In the genomic region with DNA sequence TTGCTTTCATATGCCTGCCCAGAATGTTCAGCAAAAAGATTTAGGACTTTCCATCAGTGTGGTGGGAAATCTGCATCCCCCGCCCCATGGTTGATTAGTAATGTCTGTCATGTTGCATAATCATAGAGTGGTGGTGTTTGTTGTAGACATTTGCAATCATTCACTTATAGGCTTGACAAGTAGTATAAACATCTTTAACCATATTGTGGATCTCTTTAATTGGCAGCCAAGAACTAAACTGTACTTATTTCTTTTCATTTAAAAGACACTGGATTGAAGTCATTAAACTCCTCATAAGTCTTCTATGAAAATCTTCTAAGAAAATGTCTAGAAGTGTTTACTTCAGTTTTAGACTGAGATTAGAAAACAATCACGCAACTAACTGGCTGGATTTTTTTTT, we compare ENCODE assay signal across 24 mouse cellular contexts.
DNase-seq lines count a peak whose midpoint lies in the region; ATAC-seq and TF ChIP-seq lines count a peak whose summit lies in the region.
"Had no signal": no experiment of that assay in that cellular context is flagged by ENCODE, and none has a peak within 500 bp of the region (broad histone marks: within the 10 kb centered on the region; RNA-seq: fewer than 3 reads in every experiment).

No protein-coding gene starts in this region.

- H3K27ac ChIP-seq in embryonic facial prominence, embryonic 14.5 days (replicated peaks; ENCODE audit: low read depth, low read length): no peak overlapping the region
- H3K27ac ChIP-seq in embryonic facial prominence, embryonic 10.5 days (replicated peaks): no peak overlapping the region
- no peak overlapping the region for H3K27ac ChIP-seq in lung, embryonic 14.5 days (ENCODE audit: low read depth)
- H3K27ac ChIP-seq in lung, embryonic 16.5 days (ENCODE audit: low read length): no peak overlapping the region
- H3K27ac ChIP-seq: embryonic facial prominence, embryonic 13.5 days; forebrain, embryonic 13.5 days; forebrain, embryonic 15.5 days had no signal

- no peak overlapping the region for H3K4me3 ChIP-seq in embryonic facial prominence, embryonic 14.5 days (ENCODE audit: low read depth, low read length)
- H3K4me3 ChIP-seq in embryonic facial prominence, embryonic 10.5 days: no peak overlapping the region
- H3K4me3 ChIP-seq in lung, embryonic 14.5 days (ENCODE audit: low read depth, low read length): no peak overlapping the region
- H3K4me3 ChIP-seq in lung, adult 2 months (replicated peaks; ENCODE audit: extremely low read depth, low read depth, low read length): no peak overlapping the region
- no peak overlapping the region for H3K4me3 ChIP-seq in lung, embryonic 16.5 days (ENCODE audit: low read length)
- H3K4me3 ChIP-seq: embryonic facial prominence, embryonic 13.5 days; forebrain, embryonic 13.5 days; forebrain, embryonic 15.5 days had no signal

- no peaks in the 10 kb centered on the region for H3K9me3 ChIP-seq in embryonic facial prominence, embryonic 14.5 days (ENCODE audit: control insufficient read depth, low read length)
- no peaks in the 10 kb centered on the region for H3K9me3 ChIP-seq in embryonic facial prominence, embryonic 10.5 days
- no peaks in the 10 kb centered on the region for H3K9me3 ChIP-seq in lung, embryonic 14.5 days (ENCODE audit: low read depth, low read length)
- H3K9me3 ChIP-seq in lung, embryonic 16.5 days (ENCODE audit: control insufficient read depth, low read length): no peaks in the 10 kb centered on the region
- H3K9me3 ChIP-seq: embryonic facial prominence, embryonic 13.5 days; forebrain, embryonic 13.5 days; forebrain, embryonic 15.5 days had no signal

- no peak overlapping the region for H3K9ac ChIP-seq in embryonic facial prominence, embryonic 14.5 days (ENCODE audit: low read depth, low read length)
- H3K9ac ChIP-seq in lung, embryonic 14.5 days: no peak overlapping the region
- no peak overlapping the region for H3K9ac ChIP-seq in lung, embryonic 16.5 days (ENCODE audit: low read length)
- H3K9ac ChIP-seq: embryonic facial prominence, embryonic 13.5 days; forebrain, embryonic 13.5 days; forebrain, embryonic 15.5 days; forebrain, postnatal 0 days had no signal

- no peaks in the 10 kb centered on the region for H3K4me1 ChIP-seq in embryonic facial prominence, embryonic 14.5 days (ENCODE audit: control insufficient read depth, insufficient read depth, low read length)
- no peaks in the 10 kb centered on the region for H3K4me1 ChIP-seq in embryonic facial prominence, embryonic 10.5 days
- no peaks in the 10 kb centered on the region; the same call in 1 of the 2 replicates for H3K4me1 ChIP-seq in lung, embryonic 14.5 days (ENCODE audit: insufficient read depth)
- no peaks in the 10 kb centered on the region for H3K4me1 ChIP-seq in lung, adult 2 months (ENCODE audit: control insufficient read depth, insufficient read depth, low read length)
- H3K4me1 ChIP-seq in lung, embryonic 16.5 days (replicated peaks; ENCODE audit: control insufficient read depth, insufficient read depth, low read length): peaks cover 4% of the 10 kb centered on the region
- H3K4me1 ChIP-seq: embryonic facial prominence, embryonic 13.5 days; forebrain, embryonic 13.5 days; forebrain, embryonic 15.5 days had no signal

- no peak overlapping the region for H3K4me2 ChIP-seq in embryonic facial prominence, embryonic 14.5 days (ENCODE audit: low read depth, low read length)
- H3K4me2 ChIP-seq in lung, embryonic 14.5 days: no peak overlapping the region
- H3K4me2 ChIP-seq in lung, embryonic 16.5 days (ENCODE audit: low read depth, low read length): no peak overlapping the region
- H3K4me2 ChIP-seq: embryonic facial prominence, embryonic 13.5 days; forebrain, embryonic 13.5 days; forebrain, embryonic 15.5 days had no signal

- TF ChIP-seq CTCF in lung, embryonic 14.5 days (IDR thresholded peaks at IDR 0.05; ENCODE audit: low read depth): no peak
- TF ChIP-seq CTCF in lung, adult 2 months (IDR thresholded peaks at IDR 0.05; ENCODE audit: insufficient read depth, low read length): no peak

- no peaks in the 10 kb centered on the region for H3K36me3 ChIP-seq in embryonic facial prominence, embryonic 14.5 days (ENCODE audit: control insufficient read depth, insufficient read depth, low read length)
- H3K36me3 ChIP-seq in embryonic facial prominence, embryonic 10.5 days (replicated peaks): no peaks in the 10 kb centered on the region
- H3K36me3 ChIP-seq in lung, embryonic 14.5 days (ENCODE audit: insufficient read depth): no peaks in the 10 kb centered on the region
- no peaks in the 10 kb centered on the region for H3K36me3 ChIP-seq in lung, embryonic 16.5 days (ENCODE audit: control insufficient read depth, insufficient read depth, low read length)
- H3K36me3 ChIP-seq: embryonic facial prominence, embryonic 13.5 days; forebrain, embryonic 15.5 days; G1E had no signal

- H3K27me3 ChIP-seq in embryonic facial prominence, embryonic 14.5 days (replicated peaks; ENCODE audit: control insufficient read depth, insufficient read depth, low read length): no peaks in the 10 kb centered on the region
- no peaks in the 10 kb centered on the region for H3K27me3 ChIP-seq in embryonic facial prominence, embryonic 10.5 days (replicated peaks; ENCODE audit: low read depth, poor library complexity, severe bottlenecking)
- no peaks in the 10 kb centered on the region for H3K27me3 ChIP-seq in lung, embryonic 14.5 days (ENCODE audit: insufficient read depth, low read length)
- no peaks in the 10 kb centered on the region for H3K27me3 ChIP-seq in lung, embryonic 16.5 days (ENCODE audit: control insufficient read depth, insufficient read depth, low read depth, low read length)
- H3K27me3 ChIP-seq: CH12.LX; embryonic facial prominence, embryonic 13.5 days; forebrain, embryonic 13.5 days; forebrain, embryonic 15.5 days; Patski had no signal

- TF ChIP-seq POLR2A in lung, adult 2 months (IDR thresholded peaks at IDR 0.05; ENCODE audit: borderline replicate concordance, extremely low read depth, low read depth, low read length): no peak

- peak; percentile 6 for DNase-seq in embryonic facial prominence, embryonic 14.5 days (ENCODE audit: low spot score)
- DNase-seq in embryonic facial prominence, embryonic 10.5 days (ENCODE audit: low spot score): no peak
- DNase-seq in lung, embryonic 14.5 days: peak; percentile 83
- no peak for DNase-seq in lung, adult 2 months
- no peak for DNase-seq in lung, adult 18-20 months
- DNase-seq: adrenal gland, adult 8-10 months; adrenal gland, postnatal 14 days; adrenal gland, postnatal 36 days; B cell, adult 2 months; cerebellum, adult 11-12 months; cerebellum, adult 2 months; cerebellum, adult 9-10 months; cerebellum, postnatal 10 days; cerebellum, postnatal 25 days; forebrain, postnatal 0 days had no signal

- ATAC-seq in embryonic facial prominence, embryonic 14.5 days (ENCODE audit: low read depth): no peak
- ATAC-seq in lung, embryonic 14.5 days (ENCODE audit: insufficient read depth): peak; percentile 91
- ATAC-seq in lung, embryonic 16.5 days (ENCODE audit: low read depth): peak; percentile 94
- ATAC-seq: activated CD4-positive, CD25-positive, alpha-beta regulatory T cell, adult 4 months; CD4-positive, CD25-positive, alpha-beta regulatory T cell, adult 4 months; forebrain, embryonic 13.5 days; forebrain, embryonic 15.5 days; forebrain, postnatal 0 days; Patski had no signal

- 59% methylated on average over 2 of the region's 2 CpGs for WGBS in embryonic facial prominence, embryonic 14.5 days
- WGBS in embryonic facial prominence, embryonic 10.5 days: 81% methylated on average over 2 of the region's 2 CpGs
- WGBS in lung, embryonic 14.5 days: 38% methylated on average over 2 of the region's 2 CpGs
- WGBS in lung, adult 2 months: 43% methylated on average over 2 of the region's 2 CpGs
- 15% methylated on average over 2 of the region's 2 CpGs for WGBS in lung, embryonic 16.5 days

Comparison
In these comparisons a context has a peak if more than half of its experiments do, and no peak if none do; other contexts are left out.
1. DNase-seq: peak in embryonic facial prominence, embryonic 14.5 days (single experiment) and lung, embryonic 14.5 days (single experiment); none in embryonic facial prominence, embryonic 10.5 days (single experiment), lung, adult 2 months (single experiment) and lung, adult 18-20 months (0 of 2).